Mouse (Mus musculus): ENCODE measurements around the gene Nupl1. TPM values are rescaled to one million over a fixed set of nuclear protein-coding genes. Genes with fewer than 3 reads are reported as not detected.

The Nupl1 gene
- total and polyA plus RNA-seq, 2 experiments: not detected

- H3K36me3 ChIP-seq (ENCODE audit: control insufficient read depth, insufficient read depth, low read length): no peaks in the 10 kb centered on the region
- no peak within 1 kb of the TSS for H3K4me3 ChIP-seq (ENCODE audit: insufficient read depth, low read depth, low read length)
- no peaks in the 10 kb centered on the region; the same call in 1 of the 2 replicates for H3K27me3 ChIP-seq (ENCODE audit: control insufficient read depth, insufficient read depth, low read length)
- H3K79me2 ChIP-seq (ENCODE audit: control insufficient read depth, insufficient read depth, low read length): no peaks in the 10 kb centered on the region
- no peaks in the 10 kb centered on the region for H3K4me1 ChIP-seq (ENCODE audit: control insufficient read depth, insufficient read depth, low read length)
- H3K9ac ChIP-seq (ENCODE audit: low read depth, low read length): no peak within 1 kb of the TSS
- no peak for DNase-seq (ENCODE audit: extremely low read depth, low read depth, low spot score)
- WGBS: 73% methylated on average over 7 of the region's 7 CpGs
- no peak within 1 kb of the TSS for H3K27ac ChIP-seq (replicated peaks; ENCODE audit: insufficient read depth, low read depth, low read length)
- TF ChIP-seq CTCF (IDR thresholded peaks at IDR 0.05; ENCODE audit: low read depth, low read length) (no peak), POLR2A (IDR thresholded peaks at IDR 0.05; ENCODE audit: extremely low read depth, insufficient read depth, low read length) (no peak)
Measured at GRCm38 (mm10) chr14:60196884-60197283, 54.3 kb downstream of the Nupl1 start, which contains the start of gene Atp8a2. TSS of gene Atp8a2 (minus strand) at chr14:60197179.

DNA sequence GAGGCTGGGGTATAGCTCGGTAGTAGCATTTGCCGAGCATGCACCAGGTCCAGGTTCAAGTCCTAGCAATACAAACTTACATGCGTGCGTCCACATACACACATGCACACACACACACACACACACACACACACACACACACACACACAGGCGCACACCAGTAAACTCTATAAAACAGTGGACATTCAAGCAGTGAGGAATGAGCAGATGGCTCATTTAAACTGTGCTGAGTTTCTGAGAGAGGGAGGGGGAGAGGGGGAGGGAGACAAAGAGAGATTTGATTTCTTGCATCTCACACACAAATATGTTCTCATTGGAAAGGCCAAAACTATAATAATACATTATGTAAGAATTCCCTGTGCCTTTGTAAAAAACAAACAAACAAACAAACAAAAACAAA lies 55.2 kb downstream of the Nupl1 start:
- WGBS: 83% methylated on average over 5 of the region's 5 CpGs
- no peak overlapping the region for H3K4me3 ChIP-seq (ENCODE audit: insufficient read depth, low read depth, low read length)
- H3K4me1 ChIP-seq (ENCODE audit: control insufficient read depth, insufficient read depth, low read length): no peaks in the 10 kb centered on the region
- no peaks in the 10 kb centered on the region for H3K36me3 ChIP-seq (ENCODE audit: control insufficient read depth, insufficient read depth, low read length)
- H3K27me3 ChIP-seq (ENCODE audit: control insufficient read depth, insufficient read depth, low read length): no peaks in the 10 kb centered on the region; the same call in 1 of the 2 replicates
- no peaks in the 10 kb centered on the region for H3K79me2 ChIP-seq (ENCODE audit: control insufficient read depth, insufficient read depth, low read length)
- DNase-seq (ENCODE audit: extremely low read depth, low read depth, low spot score): no peak
- no peak overlapping the region for H3K27ac ChIP-seq (replicated peaks; ENCODE audit: insufficient read depth, low read depth, low read length)
- no peak overlapping the region for H3K9ac ChIP-seq (ENCODE audit: low read depth, low read length)
- TF ChIP-seq POLR2A (IDR thresholded peaks at IDR 0.05; ENCODE audit: extremely low read depth, insufficient read depth, low read length) (no peak), CTCF (IDR thresholded peaks at IDR 0.05; ENCODE audit: low read depth, low read length) (no peak)

DNA sequence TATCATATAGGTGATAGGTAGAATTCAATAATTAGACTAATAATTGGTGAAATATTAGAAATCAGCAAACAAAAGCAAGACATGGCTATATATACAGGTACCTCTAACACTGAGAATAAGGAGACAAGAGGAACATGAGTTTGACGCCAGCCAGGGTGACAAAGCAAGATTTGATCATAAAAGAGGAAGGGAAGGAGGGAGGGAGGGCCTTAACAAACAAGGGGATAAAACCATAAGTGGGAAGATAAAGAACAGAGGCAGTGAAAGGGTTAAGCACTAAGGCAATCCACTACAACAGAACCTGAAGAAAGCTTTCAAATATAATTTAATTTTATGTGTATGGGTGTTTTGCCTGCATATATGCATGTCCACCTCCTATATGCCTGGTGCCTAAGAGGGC lies 56.6 kb downstream of the Nupl1 start:
- no peaks in the 10 kb centered on the region for H3K36me3 ChIP-seq (ENCODE audit: control insufficient read depth, insufficient read depth, low read length)
- no peak for TF ChIP-seq CTCF (IDR thresholded peaks at IDR 0.05; ENCODE audit: low read depth, low read length)
- TF ChIP-seq POLR2A (IDR thresholded peaks at IDR 0.05; ENCODE audit: extremely low read depth, insufficient read depth, low read length): no peak
- H3K9ac ChIP-seq (ENCODE audit: low read depth, low read length): no peak overlapping the region
- no peak overlapping the region for H3K4me3 ChIP-seq (ENCODE audit: insufficient read depth, low read depth, low read length)
- WGBS: 80% methylated on average over 1 of the region's 1 CpGs
- H3K4me1 ChIP-seq (ENCODE audit: control insufficient read depth, insufficient read depth, low read length): no peaks in the 10 kb centered on the region
- no peak for DNase-seq (ENCODE audit: extremely low read depth, low read depth, low spot score)
- no peaks in the 10 kb centered on the region for H3K79me2 ChIP-seq (ENCODE audit: control insufficient read depth, insufficient read depth, low read length)
- H3K27ac ChIP-seq (replicated peaks; ENCODE audit: insufficient read depth, low read depth, low read length): no peak overlapping the region
- no peaks in the 10 kb centered on the region; the same call in 1 of the 2 replicates for H3K27me3 ChIP-seq (ENCODE audit: control insufficient read depth, insufficient read depth, low read length)

- Histone ChIP-seq H3K4me3 (ENCODE audit: insufficient read depth, low read depth, low read length) (no peak overlapping the region), H3K4me1 (ENCODE audit: control insufficient read depth, insufficient read depth, low read length) (no peaks in the 10 kb centered on the region), H3K36me3 (ENCODE audit: control insufficient read depth, insufficient read depth, low read length) (no peaks in the 10 kb centered on the region), H3K9ac (ENCODE audit: low read depth, low read length) (no peak overlapping the region), H3K27me3 (ENCODE audit: control insufficient read depth, insufficient read depth, low read length) (no peaks in the 10 kb centered on the region), H3K27ac (replicated peaks; ENCODE audit: insufficient read depth, low read depth, low read length) (no peak overlapping the region), H3K79me2 (ENCODE audit: control insufficient read depth, insufficient read depth, low read length) (no peaks in the 10 kb centered on the region)
- DNase-seq (ENCODE audit: extremely low read depth, low read depth, low spot score): no peak
- TF ChIP-seq POLR2A (IDR thresholded peaks at IDR 0.05; ENCODE audit: extremely low read depth, insufficient read depth, low read length) (no peak), CTCF (IDR thresholded peaks at IDR 0.05; ENCODE audit: low read depth, low read length) (no peak)
- WGBS: 91% methylated on average over 5 of the region's 5 CpGs
Measured at GRCm38 (mm10) chr14:60189771-60190170, 61.5 kb downstream of the Nupl1 start.

GRCm38 (mm10) chr14:60188201-60188825 lies 62.9 kb downstream of the Nupl1 start:
- H3K27me3 ChIP-seq (ENCODE audit: control insufficient read depth, insufficient read depth, low read length): no peaks in the 10 kb centered on the region
- no peak overlapping the region for H3K9ac ChIP-seq (ENCODE audit: low read depth, low read length)
- no peak overlapping the region for H3K4me3 ChIP-seq (ENCODE audit: insufficient read depth, low read depth, low read length)
- H3K4me1 ChIP-seq (ENCODE audit: control insufficient read depth, insufficient read depth, low read length): no peaks in the 10 kb centered on the region
- no peaks in the 10 kb centered on the region for H3K79me2 ChIP-seq (ENCODE audit: control insufficient read depth, insufficient read depth, low read length)
- WGBS: 89% methylated on average over 5 of the region's 5 CpGs
- no peak for TF ChIP-seq CTCF (IDR thresholded peaks at IDR 0.05; ENCODE audit: low read depth, low read length)
- no peak for TF ChIP-seq POLR2A (IDR thresholded peaks at IDR 0.05; ENCODE audit: extremely low read depth, insufficient read depth, low read length)
- H3K36me3 ChIP-seq (ENCODE audit: control insufficient read depth, insufficient read depth, low read length): no peaks in the 10 kb centered on the region
- no peak overlapping the region for H3K27ac ChIP-seq (replicated peaks; ENCODE audit: insufficient read depth, low read depth, low read length)
- no peak for DNase-seq (ENCODE audit: extremely low read depth, low read depth, low spot score)

DNA sequence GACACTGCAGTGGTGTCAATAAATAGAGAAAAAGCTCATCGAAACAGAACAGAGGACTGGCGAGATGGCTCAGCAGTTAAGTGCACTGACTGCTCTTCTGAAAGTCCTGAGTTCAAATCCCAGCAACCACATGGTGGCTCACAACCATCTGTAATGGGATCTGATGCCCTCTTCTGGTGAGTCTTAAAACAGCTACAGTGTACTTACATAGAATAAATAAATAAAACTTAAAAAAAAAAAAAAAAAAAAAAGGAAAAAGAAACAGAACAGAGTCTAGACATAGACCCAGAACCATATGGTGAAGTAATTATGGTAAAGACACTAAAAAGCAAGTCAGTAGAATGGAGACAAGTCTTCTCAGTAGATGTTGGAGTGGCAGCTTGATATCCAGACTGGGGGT lies 69.9 kb downstream of the Nupl1 start:
- no peak overlapping the region for H3K9ac ChIP-seq (ENCODE audit: low read depth, low read length)
- no peak overlapping the region for H3K4me3 ChIP-seq (ENCODE audit: insufficient read depth, low read depth, low read length)
- 0 out of 2 replicates have a peak, but pooled peaks cover 5% of the 10 kb centered on the region for H3K27me3 ChIP-seq (ENCODE audit: control insufficient read depth, insufficient read depth, low read length)
- H3K27ac ChIP-seq (replicated peaks; ENCODE audit: insufficient read depth, low read depth, low read length): no peak overlapping the region
- H3K4me1 ChIP-seq (ENCODE audit: control insufficient read depth, insufficient read depth, low read length): peaks cover 3% of the 10 kb centered on the region
- no peaks in the 10 kb centered on the region for H3K36me3 ChIP-seq (ENCODE audit: control insufficient read depth, insufficient read depth, low read length)
- TF ChIP-seq CTCF (IDR thresholded peaks at IDR 0.05; ENCODE audit: low read depth, low read length): no peak
- no peak for TF ChIP-seq POLR2A (IDR thresholded peaks at IDR 0.05; ENCODE audit: extremely low read depth, insufficient read depth, low read length)
- no peak for DNase-seq (ENCODE audit: extremely low read depth, low read depth, low spot score)
- no peaks in the 10 kb centered on the region for H3K79me2 ChIP-seq (ENCODE audit: control insufficient read depth, insufficient read depth, low read length)
- 97% methylated on average over 2 of the region's 2 CpGs for WGBS
